Mouse (Mus musculus) kidney, adult 9 months (tissue): ENCODE measurements around the gene Nsd1.

Experiments used
- DNase-seq: peaks from one replicate; pipeline ENCODE4 v3.0.0; 2022

Nsd1 gene

GRCm38 (mm10) chr13:55261521-55261920 is 51.9 kb downstream of the Nsd1 start:
- DNase-seq = no peak

- DNase-seq = no peak
These were observed 52.5 kb downstream of the Nsd1 start for GRCm38 (mm10) chr13:55262096-55262495.

- no peak for DNase-seq
These were observed 67.6 kb downstream of the Nsd1 start for GRCm38 (mm10) chr13:55277203-55277602.

- DNase-seq = no peak
These were observed 68.1 kb downstream of the Nsd1 start for GRCm38 (mm10) chr13:55277646-55278045.

GRCm38 (mm10) chr13:55288854-55289253 is 79.3 kb downstream of the Nsd1 start:
- peak; percentile 34 for DNase-seq

GRCm38 (mm10) chr13:55296760-55297159 is 87.2 kb downstream of the Nsd1 start:
- no peak for DNase-seq

- no peak for DNase-seq
These were observed 91.3 kb downstream of the Nsd1 start for GRCm38 (mm10) chr13:55300913-55301312.

GRCm38 (mm10) chr13:55312028-55312630 is 102.5 kb downstream of the Nsd1 start:
- no peak for DNase-seq

- no peak for DNase-seq
These were observed 103.5 kb downstream of the Nsd1 start for GRCm38 (mm10) chr13:55313051-55313450.

- DNase-seq = no peak
These were observed 105.4 kb downstream of the Nsd1 start for GRCm38 (mm10) chr13:55314891-55315412.

GRCm38 (mm10) chr13:55318351-55318750 is 108.8 kb downstream of the Nsd1 start:
- DNase-seq = no peak

GRCm38 (mm10) chr13:55319931-55320533 is 110.5 kb downstream of the Nsd1 start, which contains the start of gene Prelid1:
Gene Prelid1 (plus strand): TSS chr13:55320500.
- DNase-seq = peak; percentile 37

- peak; percentile 89 for DNase-seq
These were observed 112.0 kb downstream of the Nsd1 start, which contains the start of gene Rab24 for GRCm38 (mm10) chr13:55321434-55322129. Gene Rab24 (minus strand): TSS chr13:55321946.

GRCm38 (mm10) chr13:55322130-55322825 is 112.7 kb downstream of the Nsd1 start:
- peak; percentile 92 for DNase-seq

- no peak for DNase-seq
These were observed 116.0 kb downstream of the Nsd1 start for GRCm38 (mm10) chr13:55325596-55325995.

GRCm38 (mm10) chr13:55327169-55327568 is 117.6 kb downstream of the Nsd1 start:
- no peak for DNase-seq

- DNase-seq = peak; percentile 93
These were observed 118.1 kb downstream of the Nsd1 start for GRCm38 (mm10) chr13:55327633-55328032.

- DNase-seq = no peak
These were observed 118.6 kb downstream of the Nsd1 start for GRCm38 (mm10) chr13:55328171-55328570.

GRCm38 (mm10) chr13:55328641-55329040 is 119.1 kb downstream of the Nsd1 start:
- DNase-seq = no peak

- peak; percentile 33 for DNase-seq
These were observed 119.6 kb downstream of the Nsd1 start for GRCm38 (mm10) chr13:55329109-55329682.

GRCm38 (mm10) chr13:55329683-55330566 is 120.3 kb downstream of the Nsd1 start, which contains the start of gene Mxd3:
Gene Mxd3 (minus strand): TSS chr13:55329823.
- DNase-seq = peak; percentile 82
